ENCODE assay signal across 8 mouse cellular contexts in genomic region chr4:95557333-95557956, GRCm38 (mm10). TPM values are rescaled to one million over a fixed set of nuclear protein-coding genes. Genes with fewer than 3 reads are reported as not detected.
DNase-seq lines count a peak whose midpoint lies in the region; ATAC-seq and TF ChIP-seq lines count a peak whose summit lies in the region.

Gene Fggy (plus strand): TSS chr4:95557507.

- peak within 1 kb of the TSS; percentile 52; the same call in 1 of the 2 replicates for H3K9ac ChIP-seq in kidney, embryonic 14.5 days (ENCODE audit: low read depth, low read length)
- peak within 1 kb of the TSS; percentile 44 for H3K9ac ChIP-seq in limb, embryonic 14.5 days (ENCODE audit: low read depth, low read length, severe bottlenecking)
- H3K9ac ChIP-seq in midbrain, embryonic 16.5 days (ENCODE audit: low read depth, low read length), result peak within 1 kb of the TSS; percentile 69

- 31% methylated on average over 12 of the region's 12 CpGs for WGBS in heart, embryonic 10.5 days
- 26% methylated on average over 12 of the region's 12 CpGs for WGBS in kidney, embryonic 14.5 days
- whole genome bisulfite sequencing in limb, embryonic 14.5 days, result 28% methylated on average over 12 of the region's 12 CpGs
- WGBS in midbrain, embryonic 16.5 days, result 25% methylated on average over 12 of the region's 12 CpGs
- 29% methylated on average over 12 of the region's 12 CpGs for WGBS in spleen, adult 2 months

- H3K4me1 ChIP-seq in erythroblast, embryonic 14.5 days (ENCODE audit: control insufficient read depth), result peaks cover 3% of the 10 kb centered on the region; the same call in 1 of the 2 replicates
- no peaks in the 10 kb centered on the region for H3K4me1 ChIP-seq in heart, embryonic 10.5 days
- H3K4me1 ChIP-seq in kidney, embryonic 14.5 days (ENCODE audit: control insufficient read depth, insufficient read depth, low read length), result peaks cover 5% of the 10 kb centered on the region; the same call in 1 of the 2 replicates
- H3K4me1 ChIP-seq in limb, embryonic 14.5 days (ENCODE audit: control insufficient read depth, insufficient read depth, low read length), result peaks cover 16% of the 10 kb centered on the region
- H3K4me1 ChIP-seq in midbrain, embryonic 16.5 days (ENCODE audit: control insufficient read depth, insufficient read depth, low read length), result peaks cover 7% of the 10 kb centered on the region
- peaks cover 6% of the 10 kb centered on the region; the same call in 1 of the 2 replicates for H3K4me1 ChIP-seq in spleen, adult 2 months (ENCODE audit: control insufficient read depth, insufficient read depth, insufficient read length)

- no peaks in the 10 kb centered on the region for H3K27me3 ChIP-seq in erythroblast, embryonic 14.5 days (ENCODE audit: control insufficient read depth)
- H3K27me3 ChIP-seq in heart, embryonic 10.5 days (ENCODE audit: insufficient read depth, poor library complexity, severe bottlenecking), result no peaks in the 10 kb centered on the region
- no peaks in the 10 kb centered on the region for H3K27me3 ChIP-seq in kidney, embryonic 14.5 days (ENCODE audit: control insufficient read depth, insufficient read depth, low read length)
- H3K27me3 ChIP-seq in limb, embryonic 14.5 days (ENCODE audit: control insufficient read depth, insufficient read depth, low read length), result no peaks in the 10 kb centered on the region
- no peaks in the 10 kb centered on the region for H3K27me3 ChIP-seq in midbrain, embryonic 16.5 days (ENCODE audit: control insufficient read depth, insufficient read depth, low read depth, low read length)
- no peaks in the 10 kb centered on the region for H3K27me3 ChIP-seq in spleen, adult 2 months (ENCODE audit: control insufficient read depth, insufficient read depth, low read length)

- H3K4me2 ChIP-seq in kidney, embryonic 14.5 days (replicated peaks; ENCODE audit: low read depth, low read length), result peak within 1 kb of the TSS; percentile 51
- H3K4me2 ChIP-seq in limb, embryonic 14.5 days (replicated peaks; ENCODE audit: low read depth, low read length, severe bottlenecking), result peak within 1 kb of the TSS; percentile 56
- peak within 1 kb of the TSS; percentile 65 for H3K4me2 ChIP-seq in midbrain, embryonic 16.5 days (ENCODE audit: low read length)

- peak within 1 kb of the TSS; percentile 50 for H3K4me3 ChIP-seq in erythroblast, embryonic 14.5 days (replicated peaks)
- H3K4me3 ChIP-seq in heart, embryonic 10.5 days, result peak within 1 kb of the TSS; percentile 61
- peak within 1 kb of the TSS; percentile 38 for H3K4me3 ChIP-seq in kidney, embryonic 14.5 days (ENCODE audit: low read length)
- H3K4me3 ChIP-seq in limb, embryonic 14.5 days (replicated peaks; ENCODE audit: low read length), result peak within 1 kb of the TSS; percentile 24
- H3K4me3 ChIP-seq in midbrain, embryonic 16.5 days (ENCODE audit: low read depth, low read length), result peak within 1 kb of the TSS; percentile 46
- H3K4me3 ChIP-seq in spleen, adult 2 months (ENCODE audit: extremely low read depth, insufficient read depth, insufficient read length), result peak within 1 kb of the TSS; percentile 64

- H3K36me3 ChIP-seq in erythroblast, embryonic 14.5 days (ENCODE audit: control insufficient read depth), result no peaks in the 10 kb centered on the region
- no peaks in the 10 kb centered on the region for H3K36me3 ChIP-seq in heart, embryonic 10.5 days
- H3K36me3 ChIP-seq in kidney, embryonic 14.5 days (ENCODE audit: control insufficient read depth, insufficient read depth, low read length), result no peaks in the 10 kb centered on the region
- H3K36me3 ChIP-seq in limb, embryonic 14.5 days (ENCODE audit: control insufficient read depth, insufficient read depth, low read length), result no peaks in the 10 kb centered on the region
- no peaks in the 10 kb centered on the region for H3K36me3 ChIP-seq in midbrain, embryonic 16.5 days (ENCODE audit: control insufficient read depth, insufficient read depth, low read length)
- no peaks in the 10 kb centered on the region for H3K36me3 ChIP-seq in spleen, adult 2 months (ENCODE audit: control insufficient read depth, insufficient read depth, low read length)

- peak; percentile 95 to 97 for DNase-seq in B cell, adult 2 months
- DNase-seq in brain, embryonic 18.5 days (ENCODE audit: low read depth, low spot score), result peak; percentile 94
- peak; percentile 98 for DNase-seq in heart, embryonic 10.5 days (ENCODE audit: low spot score)
- peak; percentile 98 for DNase-seq in limb, embryonic 14.5 days (ENCODE audit: low spot score)
- DNase-seq in spleen, adult 2 months (ENCODE audit: low read depth in 1 of 2, low spot score in 2 of 2), result peak; percentile 90 to 93

- peak; percentile 100 for ATAC-seq in kidney, embryonic 14.5 days (ENCODE audit: low FRiP score, low TSS enrichment)
- peak; percentile 100 for ATAC-seq in limb, embryonic 14.5 days (ENCODE audit: low FRiP score, low read depth)
- peak; percentile 100 for ATAC-seq in midbrain, embryonic 16.5 days

- peak; percentile 25; the same call in 1 of the 2 replicates for TF ChIP-seq POLR2A in limb, embryonic 14.5 days (IDR thresholded peaks at IDR 0.05; ENCODE audit: borderline replicate concordance, extremely low read depth, insufficient read depth, insufficient read length)
- TF ChIP-seq POLR2A in spleen, adult 2 months (IDR thresholded peaks at IDR 0.05; ENCODE audit: low read depth, low read length), result no peak

- H3K9me3 ChIP-seq in erythroblast, embryonic 14.5 days (ENCODE audit: control insufficient read depth, low read length), result no peaks in the 10 kb centered on the region
- H3K9me3 ChIP-seq in heart, embryonic 10.5 days, result no peaks in the 10 kb centered on the region
- no peaks in the 10 kb centered on the region for H3K9me3 ChIP-seq in kidney, embryonic 14.5 days (ENCODE audit: control insufficient read depth, low read length)
- no peaks in the 10 kb centered on the region for H3K9me3 ChIP-seq in limb, embryonic 14.5 days (ENCODE audit: control insufficient read depth, low read length)
- no peaks in the 10 kb centered on the region for H3K9me3 ChIP-seq in midbrain, embryonic 16.5 days (replicated peaks; ENCODE audit: control insufficient read depth, low read length, poor library complexity, severe bottlenecking)

- TF ChIP-seq CTCF in spleen, adult 2 months (IDR thresholded peaks at IDR 0.05; ENCODE audit: extremely low read depth, insufficient read depth, insufficient read length, insufficient replicate concordance), result no peak

- peak within 1 kb of the TSS; percentile 89 for H3K27ac ChIP-seq in heart, embryonic 10.5 days
- peak within 1 kb of the TSS; percentile 52; the same call in 1 of the 2 replicates for H3K27ac ChIP-seq in kidney, embryonic 14.5 days (ENCODE audit: low read depth, low read length)
- H3K27ac ChIP-seq in limb, embryonic 14.5 days (replicated peaks; ENCODE audit: low read depth, low read length), result peak within 1 kb of the TSS; percentile 68
- peak within 1 kb of the TSS; percentile 84 for H3K27ac ChIP-seq in midbrain, embryonic 16.5 days (ENCODE audit: low read length)
- peak within 1 kb of the TSS; percentile 54 for H3K27ac ChIP-seq in spleen, adult 2 months (ENCODE audit: insufficient read depth, low read length)

RNA-seq across cellular contexts. Expression of gene Fggy, which starts in this region (rescaled TPM):
- not detected in 2 replicates for polyA plus RNA-seq in erythroblast, embryonic 14.5 days (2012)
- 6.1 and 8.0 TPM in 2 replicates for polyA plus RNA-seq in heart, embryonic 10.5 days (2016; fragmentation: Nextera tagmentation; extraction: Ambion mirVana)
- polyA plus RNA-seq in kidney, embryonic 14.5 days (2014; fragmentation: Nextera tagmentation; extraction: Ambion mirVana), result 18.3 and 18.6 TPM in 2 replicates
- polyA plus RNA-seq in limb, embryonic 14.5 days (2012; rRNA removed), result 5.1 and 5.7 TPM in 2 replicates
- polyA plus RNA-seq in limb, embryonic 14.5 days (2014; fragmentation: Nextera tagmentation; extraction: Ambion mirVana), result 7.8 and 10.9 TPM in 2 replicates
- polyA plus RNA-seq in midbrain, embryonic 16.5 days (2015; fragmentation: Nextera tagmentation; extraction: Ambion mirVana), result 5.9 and 7.0 TPM in 2 replicates
- 1.5 and 2.7 TPM in 2 replicates for polyA plus RNA-seq in spleen, adult 2 months (2012; rRNA removed)

Comparison
In these comparisons a context has a peak if more than half of its experiments do, and no peak if none do; other contexts are left out.
1. Peak in every context shown above with its lines: DNase-seq, ATAC-seq, H3K4me3 ChIP-seq and H3K27ac ChIP-seq.